In genomic region chr13:74534864-74535263, GRCm38 (mm10) we compare ENCODE assay signal across 8 mouse cellular contexts. TPM values are rescaled to one million over a fixed set of nuclear protein-coding genes. Genes with fewer than 3 reads are reported as not detected.
DNase-seq lines count a peak whose midpoint lies in the region; ATAC-seq and TF ChIP-seq lines count a peak whose summit lies in the region.
"Not testable (repeated sequence)": the region's sequence is repeated elsewhere in the genome, so short reads cannot be mapped to it uniquely, and the experiment has no call there.

No protein-coding gene starts in this region.

- peak; percentile 75 for TF ChIP-seq CTCF in lung, postnatal 0 days (IDR thresholded peaks at IDR 0.05)

- 12% methylated on average over 3 of the region's 3 CpGs for WGBS in forebrain, embryonic 16.5 days
- WGBS in hindbrain, embryonic 13.5 days, result 23% methylated on average over 3 of the region's 3 CpGs
- 3% methylated on average over 3 of the region's 3 CpGs for WGBS in lung, postnatal 0 days

- not testable (repeated sequence) for H3K4me3 ChIP-seq in forebrain, embryonic 16.5 days (replicated peaks; ENCODE audit: low read length); hindbrain, embryonic 13.5 days; lung, postnatal 0 days (ENCODE audit: low read depth, low read length)

- H3K9me3 ChIP-seq in forebrain, embryonic 16.5 days (ENCODE audit: control insufficient read depth, low read length); hindbrain, embryonic 13.5 days; lung, postnatal 0 days (ENCODE audit: low read length): not testable (repeated sequence)

- not testable (repeated sequence) for H3K27me3 ChIP-seq in forebrain, embryonic 16.5 days (replicated peaks; ENCODE audit: control insufficient read depth, insufficient read depth, low read length); hindbrain, embryonic 13.5 days; lung, postnatal 0 days (replicated peaks; ENCODE audit: insufficient read depth, low read length)

- not testable (repeated sequence) for H3K4me2 ChIP-seq in forebrain, embryonic 16.5 days (ENCODE audit: low read length); hindbrain, embryonic 13.5 days; lung, postnatal 0 days (replicated peaks; ENCODE audit: low read depth, low read length)

- not testable (repeated sequence) for H3K9ac ChIP-seq in forebrain, embryonic 16.5 days (replicated peaks; ENCODE audit: low read depth, low read length); hindbrain, embryonic 13.5 days; lung, postnatal 0 days (replicated peaks; ENCODE audit: low read depth)

- DNase-seq in MN1 (ENCODE audit: low spot score), result peak; percentile 63
- DNase-seq in cerebellum, adult 11-12 months, result peak; percentile 27
- DNase-seq in layer of hippocampus, adult 11-12 months (ENCODE audit: low spot score), result peak; percentile 53
- DNase-seq in lung, postnatal 0 days (ENCODE audit: low spot score), result peak; percentile 71
- DNase-seq in ovary, postnatal 36 days (ENCODE audit: low spot score), result peak; percentile 20
- DNase-seq in thymus, postnatal 0 days (ENCODE audit: low spot score), result peak; percentile 78

- not testable (repeated sequence) for H3K27ac ChIP-seq in forebrain, embryonic 16.5 days (ENCODE audit: low read length); hindbrain, embryonic 13.5 days; lung, postnatal 0 days (ENCODE audit: low read length)

- H3K36me3 ChIP-seq in forebrain, embryonic 16.5 days (ENCODE audit: control insufficient read depth, insufficient read depth); hindbrain, embryonic 13.5 days; lung, postnatal 0 days (ENCODE audit: insufficient read depth, low read length): not testable (repeated sequence)

- not testable (repeated sequence) for TF ChIP-seq EP300 in lung, postnatal 0 days (IDR thresholded peaks at IDR 0.05)

- peak; percentile 85 for ATAC-seq in forebrain, embryonic 16.5 days
- peak; percentile 74 for ATAC-seq in hindbrain, embryonic 13.5 days (ENCODE audit: low FRiP score)
- peak; percentile 56 for ATAC-seq in lung, postnatal 0 days

- not testable (repeated sequence) for H3K4me1 ChIP-seq in forebrain, embryonic 16.5 days (replicated peaks; ENCODE audit: control insufficient read depth, insufficient read depth, low read length); hindbrain, embryonic 13.5 days (replicated peaks); lung, postnatal 0 days (ENCODE audit: insufficient read depth, low read depth, low read length)

RNA-seq across cellular contexts. Expression of gene Zfp825, which starts 41.1 kb away (rescaled TPM):
- polyA plus RNA-seq in forebrain, embryonic 16.5 days (2015; fragmentation: Nextera tagmentation; extraction: Ambion mirVana), result 18.2 and 18.3 TPM in 2 replicates
- polyA plus RNA-seq in hindbrain, embryonic 13.5 days (2015; fragmentation: Nextera tagmentation; extraction: Ambion mirVana), result 17.3 and 17.8 TPM in 2 replicates
- 14.9 and 15.2 TPM in 2 replicates for polyA plus RNA-seq in lung, postnatal 0 days (2015; fragmentation: Nextera tagmentation; extraction: Ambion mirVana)
- 16.4 and 16.9 TPM in 2 replicates for polyA plus RNA-seq in thymus, postnatal 0 days (2015; fragmentation: Nextera tagmentation; extraction: Ambion mirVana)

Comparison
In these comparisons a context has a peak if more than half of its experiments do, and no peak if none do; other contexts are left out.
1. DNase-seq: peak in every context shown above with its lines; median percentile 78 in thymus, postnatal 0 days; 71 in lung, postnatal 0 days; 63 in MN1; 53 in layer of hippocampus, adult 11-12 months; 27 in cerebellum, adult 11-12 months; 20 in ovary, postnatal 36 days.